Mouse (Mus musculus) megakaryocyte, embryonic 14.5 days (primary cell): ENCODE data around the gene Zbtb4.

Source experiments
- FLI1 ChIP-seq: IDR thresholded peaks from 2 replicates; pipeline ENCODE4 v1.6.1; 2012; ENCODE audit warnings: low read length, inconsistent platforms, mixed read lengths
- GATA1 ChIP-seq: IDR thresholded peaks from 3 replicates; pipeline ENCODE4 v1.6.1; 2012; ENCODE audit warnings: mixed read lengths, low read length, inconsistent platforms, borderline replicate concordance

- TF ChIP-seq GATA1 (no peak), FLI1 (no peak)
Observed at GRCm38 (mm10) chr11:69784793-69785272, 19.1 kb downstream of the Zbtb4 start.
